Mouse (Mus musculus) lung, postnatal 14 days (tissue): ENCODE measurements around the gene Ttc39b.

Source experiments
- DNase-seq: peaks from one replicate; pipeline ENCODE4 v3.0.0; 2021

Ttc39b gene

GRCm38 (mm10) chr4:83323910-83324684 lies at the start of gene Ttc39b:
Gene Ttc39b, minus strand, starts transcription at chr4:83324255.
- DNase-seq: peak; percentile 100

GRCm38 (mm10) chr4:83373381-83373780 lies 49.3 kb upstream of the Ttc39b start:
- DNase-seq: no peak

GRCm38 (mm10) chr4:83357738-83358137 lies 33.7 kb upstream of the Ttc39b start:
- no peak for DNase-seq

GRCm38 (mm10) chr4:83354786-83355185 lies 30.7 kb upstream of the Ttc39b start:
- DNase-seq: no peak

- DNase-seq: no peak
Observed at GRCm38 (mm10) chr4:83353949-83354348, 29.9 kb upstream of the Ttc39b start.

- DNase-seq: no peak
Observed at GRCm38 (mm10) chr4:83353276-83353675, 29.2 kb upstream of the Ttc39b start.

GRCm38 (mm10) chr4:83350719-83351118 lies 26.7 kb upstream of the Ttc39b start:
- peak; percentile 71 for DNase-seq

GRCm38 (mm10) chr4:83348970-83349369 lies 24.9 kb upstream of the Ttc39b start:
- no peak for DNase-seq

- DNase-seq: peak; percentile 35
Observed at GRCm38 (mm10) chr4:83343895-83344294, 19.8 kb upstream of the Ttc39b start.

GRCm38 (mm10) chr4:83343146-83343823 lies 19.2 kb upstream of the Ttc39b start:
- no peak for DNase-seq

GRCm38 (mm10) chr4:83342268-83342970 lies 18.4 kb upstream of the Ttc39b start:
- no peak for DNase-seq

GRCm38 (mm10) chr4:83339393-83339792 lies 15.3 kb upstream of the Ttc39b start:
- DNase-seq: no peak

- DNase-seq: no peak
Observed at GRCm38 (mm10) chr4:83337717-83338116, 13.7 kb upstream of the Ttc39b start.

- no peak for DNase-seq
Observed at GRCm38 (mm10) chr4:83330369-83330768, 6.3 kb upstream of the Ttc39b start.

GRCm38 (mm10) chr4:83329615-83330014 lies 5.6 kb upstream of the Ttc39b start:
- DNase-seq: no peak

- no peak for DNase-seq
Observed at GRCm38 (mm10) chr4:83328026-83328945, 4.2 kb upstream of the Ttc39b start.

- no peak for DNase-seq
Observed at GRCm38 (mm10) chr4:83327526-83327925, 3.5 kb upstream of the Ttc39b start.

GRCm38 (mm10) chr4:83325366-83325765 lies 1.3 kb upstream of the Ttc39b start:
- no peak for DNase-seq

- DNase-seq: peak; percentile 86
Observed at GRCm38 (mm10) chr4:83323201-83323903, 703 bp downstream of the Ttc39b start.

GRCm38 (mm10) chr4:83319736-83320135 lies 4.3 kb downstream of the Ttc39b start:
- no peak for DNase-seq

- DNase-seq: no peak
Observed at GRCm38 (mm10) chr4:83318758-83319157, 5.3 kb downstream of the Ttc39b start.

- DNase-seq: no peak
Observed at GRCm38 (mm10) chr4:83317826-83318348, 6.2 kb downstream of the Ttc39b start.
